Mouse (Mus musculus): ENCODE results near the gene 4931422A03Rik. TPM values are rescaled to one million over a fixed set of nuclear protein-coding genes. Genes with fewer than 3 reads are reported as not detected.

Gene 4931422A03Rik
- total RNA-seq, 2 experiments from 2014 or later = not detected

- peak; percentile 58 to 62 for DNase-seq (ENCODE audit: low spot score in 2 of 2)
These were observed 57.9 kb downstream of the 4931422A03Rik start for GRCm38 (mm10) chr2:103970041-103970790.

GRCm38 (mm10) chr2:103969437-103970040 lies 58.6 kb downstream of the 4931422A03Rik start:
- DNase-seq (ENCODE audit: low spot score in 2 of 2) = peak; percentile 49 to 54

DNA sequence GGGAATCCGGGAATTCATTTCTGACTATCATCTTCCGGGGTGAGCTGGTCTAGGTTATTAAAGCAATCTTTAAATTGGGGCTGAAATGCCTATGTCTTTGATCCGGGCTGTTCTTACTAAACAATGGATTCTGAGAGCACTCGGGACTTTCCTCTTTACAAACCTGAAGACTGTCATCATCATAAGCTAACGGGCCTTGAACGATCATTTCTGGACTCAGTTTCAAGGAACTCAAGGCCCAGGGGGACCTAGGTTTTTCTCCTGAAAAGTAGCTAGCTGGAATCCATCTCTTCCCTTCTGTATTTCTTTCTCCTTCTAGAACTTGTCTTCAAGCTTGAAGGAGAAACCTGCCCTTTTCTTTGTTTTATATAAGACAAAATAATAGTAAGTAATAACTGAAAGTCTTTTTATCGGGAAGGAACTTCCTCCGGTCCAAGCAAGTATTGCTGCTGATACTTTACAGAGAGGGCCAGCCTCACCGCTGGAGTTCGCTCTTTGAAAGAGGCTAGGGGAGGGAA lies 59.2 kb downstream of the 4931422A03Rik start:
- no peak for DNase-seq (ENCODE audit: low spot score in 2 of 2)

GRCm38 (mm10) chr2:103968186-103968585 lies 60.0 kb downstream of the 4931422A03Rik start:
- no peak for DNase-seq (ENCODE audit: low spot score in 2 of 2)

DNA sequence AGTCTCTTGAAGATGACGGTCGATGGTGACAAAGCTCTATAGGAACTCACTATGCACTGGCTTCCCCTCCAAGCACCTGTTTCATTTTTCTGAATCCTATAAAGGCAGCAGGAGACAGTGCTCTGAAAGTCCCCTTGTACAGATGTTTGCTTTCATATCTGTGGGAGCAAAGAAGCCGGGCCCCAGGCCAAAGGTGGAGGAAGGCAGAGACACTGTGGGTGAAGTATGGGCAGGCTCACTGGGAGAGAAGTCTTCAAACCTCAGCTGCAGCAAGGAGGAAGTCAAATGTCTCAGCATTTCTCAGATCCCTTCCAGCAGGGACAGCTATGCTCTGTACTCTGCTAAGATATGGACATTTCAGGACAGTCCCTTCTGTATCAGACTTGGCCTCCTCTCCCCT lies 62.8 kb downstream of the 4931422A03Rik start:
- no peak for DNase-seq (ENCODE audit: low spot score in 2 of 2)

DNA sequence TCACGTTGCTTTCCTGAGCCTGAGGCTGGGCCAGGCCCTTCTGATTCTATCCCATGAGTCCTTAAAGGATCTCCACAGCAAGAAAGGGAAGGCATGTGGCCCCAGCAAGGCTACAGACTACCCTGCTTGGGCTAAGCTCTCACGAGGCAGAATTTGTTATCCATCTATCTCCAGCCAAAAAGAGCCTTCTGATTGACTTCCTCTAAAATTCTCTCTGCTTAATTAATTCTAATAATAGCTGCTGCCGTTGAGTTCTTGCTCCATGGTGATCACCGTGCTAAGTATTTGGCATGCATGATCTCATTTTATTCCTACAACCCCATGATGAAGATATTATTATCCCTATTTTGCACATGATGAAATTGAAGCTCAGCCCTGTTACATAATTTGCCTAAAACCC lies 65.8 kb downstream of the 4931422A03Rik start:
- DNase-seq (ENCODE audit: low spot score in 2 of 2) = no peak

GRCm38 (mm10) chr2:103959574-103959973 lies 68.6 kb downstream of the 4931422A03Rik start:
- DNase-seq (ENCODE audit: low spot score in 2 of 2) = no peak

- DNase-seq (ENCODE audit: low spot score in 2 of 2) = no peak
These were observed 69.1 kb downstream of the 4931422A03Rik start for GRCm38 (mm10) chr2:103959066-103959465.

- no peak for DNase-seq (ENCODE audit: low spot score in 2 of 2)
These were observed 69.5 kb downstream of the 4931422A03Rik start for GRCm38 (mm10) chr2:103958634-103959033.

GRCm38 (mm10) chr2:103957649-103958546 lies 70.3 kb downstream of the 4931422A03Rik start, which contains the start of gene Lmo2:
TSS of gene Lmo2 (plus strand) at chr2:103957986.
- DNase-seq (ENCODE audit: low spot score in 2 of 2) = no peak

DNA sequence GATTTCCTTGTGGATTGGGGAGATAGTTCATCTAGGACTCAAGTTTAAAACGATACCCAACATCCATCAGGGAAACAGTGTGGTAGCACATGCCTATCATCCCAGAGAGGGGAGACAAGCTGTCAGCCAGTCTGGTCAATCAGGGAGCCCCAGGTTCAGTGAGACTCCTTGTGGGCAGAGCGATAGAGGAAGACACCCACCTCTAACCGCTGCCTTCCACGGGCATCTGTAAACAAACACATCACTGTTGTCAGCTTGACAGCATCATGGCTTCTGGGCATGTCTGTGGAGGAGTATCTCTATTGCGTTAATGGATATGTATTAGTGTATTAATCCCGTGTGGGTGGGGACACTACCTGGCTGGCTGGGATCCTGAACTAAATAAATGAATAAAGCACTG lies 71.3 kb downstream of the 4931422A03Rik start:
- DNase-seq (ENCODE audit: low spot score in 2 of 2) = no peak

DNA sequence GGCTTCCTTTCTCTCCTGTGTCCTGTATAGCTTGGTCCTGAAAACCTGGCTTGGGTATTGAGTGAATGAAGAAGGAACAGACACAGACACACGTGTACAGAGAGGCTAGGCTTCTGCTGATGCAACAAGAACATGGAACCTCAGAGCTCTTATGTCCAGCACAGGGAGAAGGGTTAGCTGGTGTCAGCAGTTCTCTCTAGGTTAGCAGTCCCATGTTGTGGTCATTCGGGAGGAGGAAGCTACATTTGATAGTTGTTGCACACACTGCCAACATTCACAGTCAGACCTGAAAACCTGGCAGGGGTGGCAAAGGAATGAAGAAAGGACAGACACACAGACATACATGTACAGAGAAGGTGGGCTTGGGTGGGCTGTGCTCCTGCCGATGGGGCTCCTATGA lies 72.4 kb downstream of the 4931422A03Rik start:
- no peak for DNase-seq (ENCODE audit: low spot score in 2 of 2)

DNA sequence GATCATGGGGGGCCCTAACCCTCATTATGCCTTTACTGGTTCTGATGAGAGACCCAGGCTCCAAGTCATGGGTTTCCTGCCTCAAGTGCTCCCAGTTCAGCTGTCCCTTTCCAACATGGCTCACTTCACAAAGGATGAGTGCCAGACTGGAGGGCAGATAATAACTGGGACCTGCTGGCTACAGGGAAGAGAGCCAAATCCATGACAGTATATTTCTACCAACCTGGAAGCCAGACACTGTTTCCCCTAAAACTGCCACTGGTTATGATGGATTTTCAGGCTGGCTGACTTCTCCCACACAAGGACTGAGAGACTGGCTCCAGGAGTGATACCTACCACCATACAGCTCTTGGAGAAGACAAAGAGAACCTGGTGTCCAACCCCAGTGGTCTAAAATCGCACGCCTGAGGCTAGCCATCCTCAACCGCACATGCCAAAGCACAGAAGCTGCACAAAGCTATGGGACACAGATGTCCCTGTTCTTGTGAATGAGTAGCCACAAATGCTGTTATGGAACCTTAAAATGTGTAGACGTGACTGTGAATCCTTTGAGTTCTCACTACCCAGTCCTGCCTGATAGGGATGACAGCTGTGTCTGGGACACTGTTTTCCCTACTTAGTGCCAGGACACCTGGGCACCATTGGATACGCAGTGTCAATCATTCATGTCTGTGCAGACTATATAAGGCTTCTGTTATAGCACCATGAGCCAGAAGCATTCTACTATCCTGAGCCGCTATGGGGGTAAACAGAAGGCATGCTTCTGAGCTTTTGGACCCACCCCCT lies 74.9 kb downstream of the 4931422A03Rik start:
- DNase-seq (ENCODE audit: low spot score in 2 of 2) = no peak

DNA sequence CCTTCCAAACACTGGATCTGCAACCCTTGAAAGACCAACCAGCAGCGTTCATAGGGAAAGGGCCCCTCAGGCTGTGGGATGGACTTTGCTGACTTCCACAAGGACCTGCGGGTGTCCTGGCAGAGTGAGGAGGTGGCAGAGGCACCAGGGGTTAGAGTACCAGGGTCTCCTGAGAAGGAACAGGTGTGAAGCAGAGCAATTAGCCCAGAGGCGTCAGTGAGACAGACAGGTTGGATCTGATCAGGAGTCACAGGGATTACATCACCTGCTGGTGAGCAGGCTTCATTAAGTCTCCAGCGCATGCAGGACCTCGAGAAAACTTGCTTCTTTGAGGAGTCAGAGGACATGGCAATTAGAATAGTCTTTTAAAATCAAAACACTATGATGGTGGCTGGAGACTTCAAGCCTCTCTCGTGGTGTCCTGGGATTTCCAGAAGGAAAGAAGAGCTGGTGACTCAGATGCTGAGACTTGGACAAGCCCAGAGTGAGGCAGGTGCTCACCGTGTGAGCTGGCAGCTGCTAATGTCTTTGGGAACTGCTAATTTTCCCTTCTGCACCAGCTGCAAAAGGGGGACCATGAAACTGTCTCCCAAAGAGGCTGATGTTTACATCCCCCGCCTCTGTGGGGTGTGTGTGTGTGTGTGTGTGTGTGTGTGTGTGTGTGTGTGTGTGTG lies 80.0 kb downstream of the 4931422A03Rik start:
- no peak for DNase-seq (ENCODE audit: low spot score in 2 of 2)

DNA sequence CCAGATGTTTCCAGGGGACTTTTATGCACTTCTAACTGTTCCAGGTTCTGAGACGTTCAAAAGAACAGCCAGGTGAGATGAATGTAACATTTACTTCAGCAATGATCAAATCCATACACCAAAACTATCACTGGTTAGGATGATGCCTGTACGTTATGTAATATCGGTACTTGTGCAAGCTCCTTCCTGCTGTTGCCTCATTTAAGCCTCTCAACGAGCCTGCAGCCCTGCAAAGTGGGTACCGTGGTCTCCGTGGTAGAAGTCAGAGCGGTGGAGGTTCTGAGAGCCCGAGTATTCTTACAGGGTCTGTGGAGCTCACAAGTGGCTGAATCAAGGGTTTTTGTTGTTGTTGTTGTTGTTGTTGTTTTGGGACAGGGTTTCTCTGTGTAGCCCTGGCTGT lies 81.3 kb downstream of the 4931422A03Rik start:
- no peak for DNase-seq (ENCODE audit: low spot score in 2 of 2)

GRCm38 (mm10) chr2:103945571-103946092 lies 82.5 kb downstream of the 4931422A03Rik start:
- DNase-seq (ENCODE audit: low spot score in 2 of 2) = no peak

DNA sequence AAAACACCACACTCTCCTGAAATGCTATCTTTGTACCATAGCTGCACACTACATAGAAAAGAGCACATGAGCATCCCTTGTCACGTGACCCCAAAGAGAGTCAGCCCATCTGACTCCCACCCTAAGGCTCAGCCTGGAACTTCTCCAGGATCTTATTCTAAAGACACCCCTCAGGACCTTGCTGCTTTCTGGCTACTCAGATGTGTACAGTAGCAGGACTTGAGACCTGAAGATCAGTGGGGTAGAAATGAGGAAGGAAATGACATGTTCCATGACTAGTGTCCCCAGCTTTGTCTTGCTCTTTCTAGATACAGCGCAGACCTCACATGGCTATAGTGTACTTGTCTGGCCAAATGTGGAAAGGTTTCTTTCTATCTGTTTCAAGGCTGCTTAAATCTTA lies 83.3 kb downstream of the 4931422A03Rik start:
- DNase-seq (ENCODE audit: low spot score in 2 of 2) = no peak

DNA sequence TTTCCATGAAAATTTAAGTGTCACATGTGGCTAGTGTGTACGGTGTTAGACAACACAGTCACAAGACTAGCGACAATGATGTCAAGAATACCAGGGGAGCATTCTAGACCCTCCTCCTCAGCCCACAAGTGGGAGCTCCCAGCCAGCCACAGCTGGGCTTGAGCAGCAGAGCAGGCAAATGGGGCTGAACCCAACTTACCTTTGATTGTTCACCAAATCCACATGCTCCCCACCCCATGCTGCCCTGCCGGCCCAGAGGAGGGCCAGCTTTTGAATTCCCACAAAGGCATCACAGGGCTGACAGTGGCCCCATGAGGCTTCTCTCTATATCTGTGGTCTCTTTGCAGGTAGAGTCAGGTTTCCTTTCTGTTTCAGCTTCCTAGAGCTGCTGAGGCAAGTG lies 87.1 kb downstream of the 4931422A03Rik start:
- no peak for DNase-seq (ENCODE audit: low spot score in 2 of 2)

DNA sequence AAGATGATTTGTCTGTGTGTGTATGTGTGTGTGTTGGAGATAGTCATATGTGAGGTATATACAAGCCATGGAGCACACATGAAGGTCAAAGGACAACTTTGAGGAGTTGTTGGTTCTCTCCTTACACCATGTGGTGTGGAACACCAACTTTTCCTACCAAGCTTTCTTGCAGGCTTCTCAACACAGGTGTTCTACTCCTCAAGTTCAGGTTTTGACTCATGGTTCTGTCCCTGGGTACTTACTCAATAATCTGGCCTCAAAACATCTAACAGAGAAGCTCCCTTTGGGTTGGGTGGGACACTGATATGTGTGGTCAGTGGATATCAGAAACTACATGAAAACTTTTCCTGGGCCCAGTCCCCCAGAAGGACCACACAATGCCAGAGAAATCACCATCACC lies 89.2 kb downstream of the 4931422A03Rik start:
- no peak for DNase-seq (ENCODE audit: low spot score in 2 of 2)

DNA sequence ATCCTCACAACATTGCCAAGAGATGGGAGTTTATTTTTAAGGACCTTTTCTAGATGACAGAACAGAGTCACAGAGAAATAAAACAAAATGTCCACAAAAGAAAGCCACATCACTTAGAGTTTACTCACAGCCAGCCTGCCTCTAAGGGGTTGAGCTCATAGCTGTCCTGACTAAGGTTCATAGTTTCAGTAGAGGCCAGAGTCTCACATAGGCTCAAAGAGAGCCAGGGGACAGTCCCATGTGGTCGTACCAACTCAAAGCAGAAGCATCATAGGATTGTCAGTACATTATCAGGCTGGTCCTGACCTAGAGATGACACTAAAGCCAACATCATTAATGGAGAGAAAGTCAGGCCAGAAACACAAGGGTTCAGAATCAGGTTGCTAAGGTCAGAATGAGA lies 89.6 kb downstream of the 4931422A03Rik start:
- no peak for DNase-seq (ENCODE audit: low spot score in 2 of 2)
